Mouse (Mus musculus) hindbrain, embryonic 13.5 days (tissue): Measurements from ENCODE around the gene Tnrc6c. TPM values are rescaled to one million over a fixed set of nuclear protein-coding genes. Genes with fewer than 3 reads are reported as not detected.
A peak's percentile ranks its signal among the peaks of the same experiment; 100 is the strongest.

Experiments used
- ATAC-seq: fragments of 200-750 bp; cut with Nextera tagmentation; 2 replicates; pipeline ENCODE4 v1.8.0; 2017; ENCODE audit warnings: moderate TSS enrichment; ENCODE audit not compliant: low FRiP score
- H3K27ac ChIP-seq: fragments of 300-500 bp; sonication (generic); 2 replicates; pipeline ENCODE4 v1.5.1; 2015; ENCODE audit warnings: inconsistent platforms, mild to moderate bottlenecking, moderate library complexity
- H3K27me3 ChIP-seq: fragments of 300-500 bp; sonication (generic); 2 replicates; pipeline ENCODE4 v1.6.1; 2015; ENCODE audit warnings: mild to moderate bottlenecking, inconsistent platforms
- H3K36me3 ChIP-seq: fragments of 300-500 bp; sonication (generic); 2 replicates; pipeline ENCODE4 v1.6.1; 2015; ENCODE audit warnings: mild to moderate bottlenecking, inconsistent platforms
- H3K4me1 ChIP-seq: fragments of 300-500 bp; sonication (generic); replicated peaks from 2 replicates; pipeline ENCODE4 v1.6.1; 2015; ENCODE audit warnings: inconsistent platforms
- H3K4me2 ChIP-seq: fragments of 300-500 bp; sonication (generic); 2 replicates; pipeline ENCODE4 v1.6.1; 2015; ENCODE audit warnings: inconsistent platforms, mild to moderate bottlenecking, moderate library complexity
- H3K4me3 ChIP-seq: fragments of 300-500 bp; sonication (generic); 2 replicates; pipeline ENCODE4 v1.5.1; 2015; ENCODE audit warnings: mild to moderate bottlenecking, inconsistent platforms
- H3K9ac ChIP-seq: fragments of 300-500 bp; sonication (generic); 2 replicates; pipeline ENCODE4 v1.6.1; 2015; ENCODE audit warnings: mild to moderate bottlenecking, inconsistent platforms
- H3K9me3 ChIP-seq: fragments of 300-500 bp; sonication (generic); 2 replicates; pipeline ENCODE4 v1.6.1; 2016; ENCODE audit warnings: inconsistent platforms
- WGBS: fragments of 180-500 bp; shearing (Covaris S2); methylation state at CpG from one replicate; pipeline ENCODE4 v1.1.7; 2015; 5-methylcytosine and 5-hydroxymethylcytosine counted together
- polyA plus RNA-seq: library from polyadenylated mRNA; unstranded; fragments of >200 nt; fragmentation: Nextera tagmentation; extraction: Ambion mirVana; gene quantifications from 2 replicates; pipeline ENCODE4 v1.2.1, GENCODE M21; 2015

The Tnrc6c gene
- polyA plus RNA-seq, 1 experiment from 2014 or later: 24.9 TPM

- H3K4me2 ChIP-seq: no peak overlapping the region
- H3K27ac ChIP-seq: no peak overlapping the region
- no peak overlapping the region for H3K4me3 ChIP-seq
- no peaks in the 10 kb centered on the region for H3K9me3 ChIP-seq
- 90% methylated on average over 9 of the region's 9 CpGs for WGBS
- no peaks in the 10 kb centered on the region for H3K27me3 ChIP-seq
- no peak for ATAC-seq
- H3K4me1 ChIP-seq: peaks cover 7% of the 10 kb centered on the region
- H3K36me3 ChIP-seq: peaks cover 72% of the 10 kb centered on the region
- no peak overlapping the region for H3K9ac ChIP-seq
These were observed 110.2 kb downstream of the Tnrc6c start for GRCm38 (mm10) chr11:117764319-117764718.

- no peak overlapping the region for H3K9ac ChIP-seq
- no peaks in the 10 kb centered on the region for H3K9me3 ChIP-seq
- no peak for ATAC-seq
- peaks cover 61% of the 10 kb centered on the region for H3K36me3 ChIP-seq
- no peak overlapping the region for H3K4me2 ChIP-seq
- peaks cover 17% of the 10 kb centered on the region for H3K4me1 ChIP-seq
- H3K4me3 ChIP-seq: no peak overlapping the region
- no peak overlapping the region for H3K27ac ChIP-seq
- no peaks in the 10 kb centered on the region for H3K27me3 ChIP-seq
- WGBS: 86% methylated on average over 5 of the region's 5 CpGs
These were observed 111.3 kb downstream of the Tnrc6c start for GRCm38 (mm10) chr11:117765361-117765760.

- H3K27ac ChIP-seq: no peak overlapping the region
- peaks cover 52% of the 10 kb centered on the region for H3K36me3 ChIP-seq
- ATAC-seq: no peak
These were observed 112.2 kb downstream of the Tnrc6c start for GRCm38 (mm10) chr11:117766275-117766674.

GRCm38 (mm10) chr11:117768725-117769682 is 114.9 kb downstream of the Tnrc6c start:
- H3K9ac ChIP-seq: no peak overlapping the region
- H3K27me3 ChIP-seq: no peaks in the 10 kb centered on the region
- no peak overlapping the region for H3K4me3 ChIP-seq
- WGBS: 75% methylated on average over 20 of the region's 20 CpGs
- H3K36me3 ChIP-seq: peaks cover 28% of the 10 kb centered on the region
- ATAC-seq: no peak
- peaks cover 19% of the 10 kb centered on the region for H3K4me1 ChIP-seq
- no peak overlapping the region for H3K4me2 ChIP-seq
- H3K9me3 ChIP-seq: no peaks in the 10 kb centered on the region
- peak overlapping the region; percentile 64 for H3K27ac ChIP-seq

More at GRCm38 (mm10) chr11:117766275-117766674, 112.2 kb downstream of the Tnrc6c start:
- no peak overlapping the region for H3K4me2 ChIP-seq
- 90% methylated on average over 3 of the region's 3 CpGs for WGBS
- peaks cover 19% of the 10 kb centered on the region for H3K4me1 ChIP-seq
- H3K27me3 ChIP-seq: no peaks in the 10 kb centered on the region
- no peaks in the 10 kb centered on the region for H3K9me3 ChIP-seq
- H3K4me3 ChIP-seq: no peak overlapping the region
- no peak overlapping the region for H3K9ac ChIP-seq

GRCm38 (mm10) chr11:117769683-117770047 is 115.6 kb downstream of the Tnrc6c start:
- Histone ChIP-seq H3K9ac (no peak overlapping the region), H3K9me3 (no peaks in the 10 kb centered on the region), H3K4me1 (peaks cover 19% of the 10 kb centered on the region), H3K4me2 (no peak overlapping the region), H3K4me3 (no peak overlapping the region), H3K27ac (peak overlapping the region; percentile 64), H3K36me3 (peaks cover 22% of the 10 kb centered on the region), H3K27me3 (no peaks in the 10 kb centered on the region)
- WGBS: 68% methylated on average over 7 of the region's 7 CpGs
- no peak for ATAC-seq

GRCm38 (mm10) chr11:117770407-117770806 is 116.3 kb downstream of the Tnrc6c start:
- 75% methylated on average over 10 of the region's 10 CpGs for WGBS
- peaks cover 14% of the 10 kb centered on the region for H3K36me3 ChIP-seq
- H3K4me1 ChIP-seq: peaks cover 19% of the 10 kb centered on the region
- no peak overlapping the region for H3K4me2 ChIP-seq
- H3K4me3 ChIP-seq: no peak overlapping the region
- H3K9ac ChIP-seq: no peak overlapping the region
- peak overlapping the region; percentile 64 for H3K27ac ChIP-seq
- H3K27me3 ChIP-seq: no peaks in the 10 kb centered on the region
- no peaks in the 10 kb centered on the region for H3K9me3 ChIP-seq
- no peak for ATAC-seq

GRCm38 (mm10) chr11:117772352-117772751 is 118.3 kb downstream of the Tnrc6c start:
- WGBS: 97% methylated on average over 7 of the region's 7 CpGs
- Histone ChIP-seq H3K4me3 (no peak overlapping the region), H3K9ac (no peak overlapping the region), H3K27me3 (no peaks in the 10 kb centered on the region), H3K36me3 (no peaks in the 10 kb centered on the region; the same call in 1 of the 2 replicates), H3K27ac (no peak overlapping the region), H3K4me1 (peaks cover 19% of the 10 kb centered on the region), H3K4me2 (no peak overlapping the region), H3K9me3 (no peaks in the 10 kb centered on the region)
- no peak for ATAC-seq

GRCm38 (mm10) chr11:117774925-117775324 is 120.8 kb downstream of the Tnrc6c start:
- no peaks in the 10 kb centered on the region for H3K36me3 ChIP-seq
- H3K9ac ChIP-seq: no peak overlapping the region
- WGBS: 93% methylated on average over 10 of the region's 10 CpGs
- no peak for ATAC-seq
- H3K27ac ChIP-seq: no peak overlapping the region
- H3K27me3 ChIP-seq: peaks cover 10% of the 10 kb centered on the region
- H3K9me3 ChIP-seq: no peaks in the 10 kb centered on the region
- H3K4me3 ChIP-seq: no peak overlapping the region
- peaks cover 28% of the 10 kb centered on the region for H3K4me1 ChIP-seq
- H3K4me2 ChIP-seq: no peak overlapping the region

- no peaks in the 10 kb centered on the region for H3K36me3 ChIP-seq
- 89% methylated on average over 11 of the region's 13 CpGs for WGBS
- H3K4me1 ChIP-seq: peaks cover 28% of the 10 kb centered on the region
- no peak overlapping the region for H3K27ac ChIP-seq
- H3K4me3 ChIP-seq: no peak overlapping the region
- H3K9ac ChIP-seq: no peak overlapping the region
- H3K27me3 ChIP-seq: peaks cover 16% of the 10 kb centered on the region
- H3K9me3 ChIP-seq: no peaks in the 10 kb centered on the region
- H3K4me2 ChIP-seq: no peak overlapping the region
- no peak for ATAC-seq
These were observed 121.5 kb downstream of the Tnrc6c start for GRCm38 (mm10) chr11:117775540-117775939.

GRCm38 (mm10) chr11:117776085-117776792 is 122.2 kb downstream of the Tnrc6c start:
- ATAC-seq: no peak
- no peak overlapping the region for H3K4me2 ChIP-seq
- WGBS: 90% methylated on average over 14 of the region's 14 CpGs
- no peak overlapping the region for H3K4me3 ChIP-seq
- H3K27me3 ChIP-seq: peaks cover 23% of the 10 kb centered on the region
- peaks cover 35% of the 10 kb centered on the region for H3K4me1 ChIP-seq
- no peak overlapping the region for H3K27ac ChIP-seq
- no peaks in the 10 kb centered on the region for H3K36me3 ChIP-seq
- no peaks in the 10 kb centered on the region for H3K9me3 ChIP-seq
- no peak overlapping the region for H3K9ac ChIP-seq

GRCm38 (mm10) chr11:117777111-117777510 is 123.0 kb downstream of the Tnrc6c start:
- H3K9me3 ChIP-seq: no peaks in the 10 kb centered on the region
- H3K4me1 ChIP-seq: peaks cover 43% of the 10 kb centered on the region
- 86% methylated on average over 5 of the region's 5 CpGs for WGBS
- no peaks in the 10 kb centered on the region for H3K36me3 ChIP-seq
- ATAC-seq: no peak
- H3K27me3 ChIP-seq: peaks cover 32% of the 10 kb centered on the region
- no peak overlapping the region for H3K27ac ChIP-seq
- H3K4me3 ChIP-seq: no peak overlapping the region
- no peak overlapping the region for H3K4me2 ChIP-seq
- no peak overlapping the region for H3K9ac ChIP-seq

GRCm38 (mm10) chr11:117778031-117778430 is 123.9 kb downstream of the Tnrc6c start:
- WGBS: 95% methylated on average over 11 of the region's 11 CpGs
- ATAC-seq: no peak
- Histone ChIP-seq H3K9ac (no peak overlapping the region), H3K4me2 (no peak overlapping the region), H3K9me3 (no peaks in the 10 kb centered on the region), H3K27ac (no peak overlapping the region), H3K27me3 (peaks cover 41% of the 10 kb centered on the region), H3K4me1 (peaks cover 48% of the 10 kb centered on the region), H3K4me3 (no peak overlapping the region), H3K36me3 (no peaks in the 10 kb centered on the region)
